Mouse (Mus musculus): Measurements from ENCODE around the gene Rc3h1.
"Not testable (repeated sequence)": the region's sequence is repeated elsewhere in the genome, so short reads cannot be mapped to it uniquely, and the experiment has no call there.

Rc3h1 gene

GRCm38 (mm10) chr1:160906057-160906557 is at the start of gene Rc3h1:
Gene Rc3h1, plus strand, starts transcription at chr1:160906418.
- peak; percentile 93 for DNase-seq (ENCODE audit: low spot score)

- DNase-seq (ENCODE audit: low spot score), result no peak
Observed at GRCm38 (mm10) chr1:160858132-160858531, 48.1 kb upstream of the Rc3h1 start.

GRCm38 (mm10) chr1:160859874-160860273 is 46.3 kb upstream of the Rc3h1 start:
- DNase-seq (ENCODE audit: low spot score), result not testable (repeated sequence)

- no peak for DNase-seq (ENCODE audit: low spot score)
Observed at GRCm38 (mm10) chr1:160861142-160861541, 45.1 kb upstream of the Rc3h1 start.

- no peak for DNase-seq (ENCODE audit: low spot score)
Observed at GRCm38 (mm10) chr1:160861632-160862031, 44.6 kb upstream of the Rc3h1 start.

GRCm38 (mm10) chr1:160863027-160863426 is 43.2 kb upstream of the Rc3h1 start:
- no peak for DNase-seq (ENCODE audit: low spot score)

- no peak for DNase-seq (ENCODE audit: low spot score)
Observed at GRCm38 (mm10) chr1:160874757-160875156, 31.5 kb upstream of the Rc3h1 start.

- no peak for DNase-seq (ENCODE audit: low spot score)
Observed at GRCm38 (mm10) chr1:160876968-160877367, 29.2 kb upstream of the Rc3h1 start.

GRCm38 (mm10) chr1:160878485-160878884 is 27.7 kb upstream of the Rc3h1 start:
- no peak for DNase-seq (ENCODE audit: low spot score)

- DNase-seq (ENCODE audit: low spot score), result not testable (repeated sequence)
Observed at GRCm38 (mm10) chr1:160881378-160881777, 24.8 kb upstream of the Rc3h1 start.

GRCm38 (mm10) chr1:160881968-160882367 is 24.2 kb upstream of the Rc3h1 start:
- no peak for DNase-seq (ENCODE audit: low spot score)

GRCm38 (mm10) chr1:160884273-160884672 is 21.9 kb upstream of the Rc3h1 start:
- no peak for DNase-seq (ENCODE audit: low spot score)

- DNase-seq (ENCODE audit: low spot score), result no peak
Observed at GRCm38 (mm10) chr1:160884993-160885392, 21.2 kb upstream of the Rc3h1 start.

GRCm38 (mm10) chr1:160899701-160900100 is 6.5 kb upstream of the Rc3h1 start:
- peak; percentile 63 for DNase-seq (ENCODE audit: low spot score)

- DNase-seq (ENCODE audit: low spot score), result no peak
Observed at GRCm38 (mm10) chr1:160904047-160904446, 2.2 kb upstream of the Rc3h1 start.

- DNase-seq (ENCODE audit: low spot score), result peak; percentile 55
Observed at GRCm38 (mm10) chr1:160906558-160907481, 602 bp downstream of the Rc3h1 start.

- no peak for DNase-seq (ENCODE audit: low spot score)
Observed at GRCm38 (mm10) chr1:160910176-160910575, 4.0 kb downstream of the Rc3h1 start.

GRCm38 (mm10) chr1:160910812-160911211 is 4.6 kb downstream of the Rc3h1 start:
- DNase-seq (ENCODE audit: low spot score), result no peak

- DNase-seq (ENCODE audit: low spot score), result no peak
Observed at GRCm38 (mm10) chr1:160919383-160919782, 13.2 kb downstream of the Rc3h1 start.

GRCm38 (mm10) chr1:160921938-160922337 is 15.7 kb downstream of the Rc3h1 start:
- no peak for DNase-seq (ENCODE audit: low spot score)

- no peak for DNase-seq (ENCODE audit: low spot score)
Observed at GRCm38 (mm10) chr1:160931320-160931719, 25.1 kb downstream of the Rc3h1 start.

GRCm38 (mm10) chr1:160933896-160934482 is 27.8 kb downstream of the Rc3h1 start:
- peak; percentile 22 for DNase-seq (ENCODE audit: low spot score)

- no peak for DNase-seq (ENCODE audit: low spot score)
Observed at GRCm38 (mm10) chr1:160935551-160935950, 29.3 kb downstream of the Rc3h1 start.
